Mouse (Mus musculus) C2C12 (cell line): Measurements from ENCODE around the gene Swsap1.

Experiments
- CEBPB ChIP-seq: IDR thresholded peaks from one replicate; pipeline ENCODE4 v1.6.1; 2011; ENCODE audit warnings: low read depth, mild to moderate bottlenecking, control low read depth, moderate library complexity
- CTCF ChIP-seq: IDR thresholded peaks from one replicate; pipeline ENCODE4 v1.5.1; 2011; ENCODE audit not compliant: control insufficient read depth, insufficient read depth, insufficient read length
- FOSL1 ChIP-seq: IDR thresholded peaks from one replicate; pipeline ENCODE4 v1.8.0; 2011; ENCODE audit warnings: mild to moderate bottlenecking, low read length; ENCODE audit not compliant: poor library complexity, insufficient read depth, severe bottlenecking
- MAX ChIP-seq: IDR thresholded peaks from one replicate; pipeline ENCODE4 v1.6.1; 2011; ENCODE audit warnings: mild to moderate bottlenecking, control low read depth
- MYOD1 ChIP-seq: IDR thresholded peaks from one replicate; pipeline ENCODE4 v1.6.1; 2011; ENCODE audit warnings: low read depth; ENCODE audit not compliant: control insufficient read depth, insufficient read length
- MYOG ChIP-seq: IDR thresholded peaks from one replicate; pipeline ENCODE4 v1.6.1; 2011; ENCODE audit not compliant: control insufficient read depth, insufficient read length; ENCODE audit errors: extremely low read depth
- USF1 ChIP-seq: IDR thresholded peaks from one replicate; pipeline ENCODE4 v1.6.1; 2011; ENCODE audit warnings: low read depth, mild to moderate bottlenecking, control low read depth, moderate library complexity

GRCm38 (mm10) chr9:21924099-21924493, 31.5 kb upstream of the Swsap1 start:
- no peak for TF ChIP-seq CTCF
- no peak for TF ChIP-seq MYOD1
- no peak for TF ChIP-seq USF1
- no peak for TF ChIP-seq MAX
- peak; percentile 9 for TF ChIP-seq FOSL1
- TF ChIP-seq MYOG: no peak
- TF ChIP-seq CEBPB: peak; percentile 72
